Mouse (Mus musculus) embryonic facial prominence, embryonic 14.5 days (tissue): Measurements from ENCODE around the gene Kif18b. TPM values are rescaled to one million over a fixed set of nuclear protein-coding genes. Genes with fewer than 3 reads are reported as not detected.

ENCODE experiments used
- ATAC-seq: fragments of 200-750 bp; cut with Nextera tagmentation; 2 replicates; pipeline ENCODE4 v1.8.0; 2017; ENCODE audit warnings: low read depth, moderate number of reproducible peaks, moderate TSS enrichment
- DNase-seq: peaks from one replicate; pipeline ENCODE4 v3.0.0-alpha.2; 2015; ENCODE audit warnings: low spot score
- H3K27ac ChIP-seq: fragments of 300-500 bp; sonication (generic); replicated peaks from 2 replicates; pipeline ENCODE4 v1.5.1; 2014; ENCODE audit warnings: low read depth, mild to moderate bottlenecking, low read length, moderate library complexity
- H3K27me3 ChIP-seq: fragments of 300-500 bp; sonication (generic); replicated peaks from 2 replicates; pipeline ENCODE4 v1.6.1; 2014; ENCODE audit warnings: low read length; ENCODE audit not compliant: control insufficient read depth, insufficient read depth
- H3K36me3 ChIP-seq: fragments of 300-500 bp; sonication (generic); 2 replicates; pipeline ENCODE4 v1.6.1; 2014; ENCODE audit warnings: low read length, mixed read lengths; ENCODE audit not compliant: control insufficient read depth, insufficient read depth
- H3K4me1 ChIP-seq: fragments of 300-500 bp; sonication (generic); 2 replicates; pipeline ENCODE4 v1.6.1; 2014; ENCODE audit warnings: antibody characterized with exemption, low read length; ENCODE audit not compliant: control insufficient read depth, insufficient read depth
- H3K4me2 ChIP-seq: fragments of 300-500 bp; sonication (generic); 2 replicates; pipeline ENCODE4 v1.6.1; 2014; ENCODE audit warnings: low read depth, mild to moderate bottlenecking, low read length, moderate library complexity, mixed read lengths
- H3K4me3 ChIP-seq: fragments of 300-500 bp; sonication (generic); 2 replicates; pipeline ENCODE4 v1.5.1; 2014; ENCODE audit warnings: low read depth, mild to moderate bottlenecking, low read length
- H3K9ac ChIP-seq: fragments of 300-500 bp; sonication (generic); 2 replicates; pipeline ENCODE4 v1.6.1; 2014; ENCODE audit warnings: low read depth, mild to moderate bottlenecking, low read length, moderate library complexity, mixed read lengths
- H3K9me3 ChIP-seq: fragments of 300-500 bp; sonication (generic); 2 replicates; pipeline ENCODE4 v1.6.1; 2016; ENCODE audit warnings: low read length; ENCODE audit not compliant: control insufficient read depth
- WGBS: fragments of 180-500 bp; shearing (Covaris S2); extraction: QIAGEN DNeasy Blood & Tissue Kit; methylation state at CpG from one replicate; pipeline ENCODE4 v1.1.7; 2014; 5-methylcytosine and 5-hydroxymethylcytosine counted together
- polyA plus RNA-seq: library from polyadenylated mRNA; unstranded; fragments of >200 nt; fragmentation: Nextera tagmentation; extraction: Ambion mirVana; gene quantifications from 2 replicates; pipeline ENCODE4 v1.2.1, GENCODE M21; 2014

Gene Kif18b
- polyA plus RNA-seq, 1 experiment from 2014 or later: 6.6 TPM

- Histone ChIP-seq H3K27me3 (no peaks in the 10 kb centered on the region), H3K27ac (no peak overlapping the region), H3K9me3 (no peaks in the 10 kb centered on the region), H3K9ac (no peak overlapping the region), H3K4me1 (0 out of 2 replicates have a peak, but pooled peaks cover 4% of the 10 kb centered on the region), H3K4me2 (no peak overlapping the region), H3K36me3 (peaks cover 44% of the 10 kb centered on the region), H3K4me3 (no peak overlapping the region)
- ATAC-seq (no peak), DNase-seq (no peak)
- WGBS: 55% methylated on average over 4 of the region's 4 CpGs
Observed at GRCm38 (mm10) chr11:102918077-102918476, 6.8 kb downstream of the Kif18b start.

GRCm38 (mm10) chr11:102915380-102915779, 9.5 kb downstream of the Kif18b start:
- H3K36me3 ChIP-seq: peaks cover 55% of the 10 kb centered on the region

GRCm38 (mm10) chr11:102911376-102911775, 13.5 kb downstream of the Kif18b start:
- Histone ChIP-seq H3K36me3 (peaks cover 94% of the 10 kb centered on the region), H3K27me3 (no peaks in the 10 kb centered on the region), H3K4me1 (no peaks in the 10 kb centered on the region), H3K27ac (no peak overlapping the region), H3K9me3 (no peaks in the 10 kb centered on the region), H3K4me3 (no peak overlapping the region), H3K9ac (no peak overlapping the region), H3K4me2 (no peak overlapping the region)
- ATAC-seq (no peak), DNase-seq (no peak)
- 78% methylated on average over 7 of the region's 7 CpGs for WGBS

More at GRCm38 (mm10) chr11:102915380-102915779, 9.5 kb downstream of the Kif18b start:
- H3K4me2 ChIP-seq: no peak overlapping the region
- no peaks in the 10 kb centered on the region for H3K9me3 ChIP-seq
- no peak for DNase-seq
- H3K4me3 ChIP-seq: no peak overlapping the region
- no peaks in the 10 kb centered on the region for H3K4me1 ChIP-seq
- no peak overlapping the region for H3K9ac ChIP-seq
- ATAC-seq: no peak
- H3K27me3 ChIP-seq: no peaks in the 10 kb centered on the region
- 92% methylated on average over 9 of the region's 9 CpGs for WGBS
- H3K27ac ChIP-seq: no peak overlapping the region

GRCm38 (mm10) chr11:102903654-102904053, 21.3 kb downstream of the Kif18b start:
- ATAC-seq (no peak), DNase-seq (no peak)
- Histone ChIP-seq H3K4me3 (no peak overlapping the region), H3K4me2 (no peak overlapping the region), H3K36me3 (peaks cover 36% of the 10 kb centered on the region), H3K9ac (no peak overlapping the region), H3K27ac (no peak overlapping the region), H3K27me3 (no peaks in the 10 kb centered on the region), H3K4me1 (no peaks in the 10 kb centered on the region), H3K9me3 (no peaks in the 10 kb centered on the region)
- 58% methylated on average over 6 of the region's 7 CpGs for WGBS

- Histone ChIP-seq H3K36me3 (peaks cover 20% of the 10 kb centered on the region), H3K4me1 (0 out of 2 replicates have a peak, but pooled peaks cover 4% of the 10 kb centered on the region), H3K9me3 (no peaks in the 10 kb centered on the region), H3K27me3 (no peaks in the 10 kb centered on the region), H3K4me2 (no peak overlapping the region), H3K4me3 (no peak overlapping the region), H3K9ac (no peak overlapping the region), H3K27ac (no peak overlapping the region)
- no peak for ATAC-seq
- DNase-seq: no peak
- 79% methylated on average over 5 of the region's 5 CpGs for WGBS
Observed at GRCm38 (mm10) chr11:102902107-102902506, 22.8 kb downstream of the Kif18b start.

GRCm38 (mm10) chr11:102901199-102901598, 23.7 kb downstream of the Kif18b start:
- no peak overlapping the region for H3K27ac ChIP-seq
- H3K36me3 ChIP-seq: peaks cover 12% of the 10 kb centered on the region
- no peak overlapping the region for H3K4me3 ChIP-seq
- DNase-seq (no peak), ATAC-seq (no peak)
- 68% methylated on average over 4 of the region's 4 CpGs for WGBS
- no peaks in the 10 kb centered on the region for H3K27me3 ChIP-seq
- no peak overlapping the region for H3K4me2 ChIP-seq
- 0 out of 2 replicates have a peak, but pooled peaks cover 4% of the 10 kb centered on the region for H3K4me1 ChIP-seq
- H3K9ac ChIP-seq: no peak overlapping the region
- no peaks in the 10 kb centered on the region for H3K9me3 ChIP-seq

GRCm38 (mm10) chr11:102900763-102901162, 24.2 kb downstream of the Kif18b start, which contains the start of gene Gfap:
Gfap (minus strand) TSS chr11:102900912.
- DNase-seq (peak; percentile 80), ATAC-seq (peak; percentile 76)
- no peaks in the 10 kb centered on the region for H3K27me3 ChIP-seq
- H3K4me3 ChIP-seq: no peak within 1 kb of the TSS
- no peak within 1 kb of the TSS for H3K9ac ChIP-seq
- H3K36me3 ChIP-seq: peaks cover 8% of the 10 kb centered on the region
- no peak within 1 kb of the TSS for H3K4me2 ChIP-seq
- 0 out of 2 replicates have a peak, but pooled peaks cover 4% of the 10 kb centered on the region for H3K4me1 ChIP-seq
- H3K9me3 ChIP-seq: no peaks in the 10 kb centered on the region
- 15% methylated on average over 7 of the region's 7 CpGs for WGBS
- no peak within 1 kb of the TSS for H3K27ac ChIP-seq

- peaks cover 6% of the 10 kb centered on the region; the same call in 1 of the 2 replicates for H3K4me1 ChIP-seq
- ATAC-seq (no peak), DNase-seq (no peak)
- H3K27me3 ChIP-seq: peaks cover 12% of the 10 kb centered on the region; the same call in 1 of the 2 replicates
- no peak overlapping the region for H3K4me2 ChIP-seq
- H3K36me3 ChIP-seq: no peaks in the 10 kb centered on the region
- H3K9me3 ChIP-seq: no peaks in the 10 kb centered on the region
- H3K27ac ChIP-seq: no peak overlapping the region
- H3K4me3 ChIP-seq: no peak overlapping the region
- H3K9ac ChIP-seq: no peak overlapping the region
- WGBS: 68% methylated on average over 9 of the region's 9 CpGs
Observed at GRCm38 (mm10) chr11:102898408-102898807, 26.5 kb downstream of the Kif18b start.

DNA sequence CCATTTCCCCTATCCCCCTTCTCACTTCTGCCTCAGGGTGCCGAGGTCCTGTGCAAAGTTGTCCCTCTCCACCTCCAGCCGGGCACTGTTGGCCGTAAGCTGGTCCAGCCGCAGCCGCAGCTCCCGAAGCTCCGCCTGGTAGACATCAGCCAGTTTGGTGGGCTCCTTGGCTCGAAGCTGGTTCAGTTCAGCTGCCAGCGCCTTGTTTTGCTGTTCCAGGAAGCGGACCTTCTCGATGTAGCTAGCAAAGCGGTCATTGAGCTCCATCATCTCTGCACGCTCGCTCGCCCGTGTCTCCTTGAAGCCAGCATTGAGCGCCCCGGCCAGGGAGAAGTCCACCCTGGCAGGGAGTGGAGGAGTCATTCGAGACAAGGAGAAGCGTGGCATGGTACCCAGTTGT, 28.3 kb downstream of the Kif18b start:
- Histone ChIP-seq H3K4me2 (no peak overlapping the region), H3K27me3 (peaks cover 12% of the 10 kb centered on the region; the same call in 1 of the 2 replicates), H3K36me3 (no peaks in the 10 kb centered on the region), H3K27ac (no peak overlapping the region), H3K4me3 (no peak overlapping the region), H3K4me1 (peaks cover 7% of the 10 kb centered on the region; the same call in 1 of the 2 replicates), H3K9ac (no peak overlapping the region), H3K9me3 (no peaks in the 10 kb centered on the region)
- WGBS: 71% methylated on average over 20 of the region's 20 CpGs
- no peak for ATAC-seq
- no peak for DNase-seq
